Mouse (Mus musculus) small intestine, adult 2 months (tissue): Measurements from ENCODE around the gene Add3.

ENCODE experiments used
- CTCF ChIP-seq: fragments of 200-500 bp; IDR thresholded peaks from 2 replicates; pipeline ENCODE4 v1.5.1; 2012; ENCODE audit warnings: low read depth, mild to moderate bottlenecking, control low read depth, inconsistent platforms, low read length, moderate library complexity, mixed read lengths; ENCODE audit not compliant: insufficient replicate concordance, insufficient read length; ENCODE audit errors: extremely low read depth
- POLR2A ChIP-seq: fragments of 200-500 bp; IDR thresholded peaks from 2 replicates; pipeline ENCODE4 v1.6.1; 2012; ENCODE audit warnings: low read depth, mild to moderate bottlenecking, control low read depth, inconsistent platforms, low read length, moderate library complexity

DNA sequence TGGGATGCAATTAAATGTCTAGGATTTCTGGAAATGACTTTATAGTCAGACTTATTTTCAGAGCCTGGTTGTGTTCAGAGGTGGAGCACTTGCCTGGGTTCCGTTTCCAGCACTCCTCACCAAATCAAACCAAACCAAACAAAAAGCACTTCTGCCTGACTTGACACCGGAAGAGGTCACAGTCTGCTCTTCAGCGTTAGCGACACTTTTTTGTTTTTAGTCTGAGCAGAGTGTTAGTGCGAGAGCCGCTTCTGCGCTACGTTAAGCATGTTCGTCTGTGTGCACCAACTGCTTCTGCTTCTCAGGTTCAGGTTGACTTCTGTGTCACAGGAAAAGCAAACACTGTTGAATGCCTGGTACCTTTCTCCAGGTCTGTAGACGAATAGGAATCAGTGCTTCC, 44.0 kb downstream of the Add3 start:
- no peak for TF ChIP-seq CTCF
- TF ChIP-seq POLR2A, result 0 out of 2 replicates have a peak, but pooled peaks have one; percentile 10
